Mouse (Mus musculus) megakaryocyte, embryonic 14.5 days (primary cell): ENCODE measurements at regions not wholly inside any gene's neighbourhood (a gene's known extent, or its start where the extent isn't known, plus 50 kb on each side); places are given as distances from the start of the nearest gene placed in this dataset.

Source experiments
- H3K27me3 ChIP-seq: replicated peaks from 2 replicates; pipeline ENCODE3; 2012; ENCODE audit warnings: inconsistent platforms
- H3K36me3 ChIP-seq: replicated peaks from 2 replicates; pipeline ENCODE3; 2012; ENCODE audit warnings: low read length, inconsistent platforms, mixed read lengths
- H3K4me1 ChIP-seq: 2 replicates; pipeline ENCODE4 v1.6.1; 2012; ENCODE audit warnings: inconsistent platforms
- H3K4me3 ChIP-seq: replicated peaks from 2 replicates; pipeline ENCODE3; 2012; ENCODE audit warnings: moderate library complexity, mild to moderate bottlenecking, inconsistent platforms
- H3K9me3 ChIP-seq: 2 replicates; pipeline ENCODE4 v1.6.1; 2012; ENCODE audit warnings: inconsistent platforms
- FLI1 ChIP-seq: IDR thresholded peaks from 2 replicates; pipeline ENCODE4 v1.6.1; 2012; ENCODE audit warnings: low read length, inconsistent platforms, mixed read lengths
- GATA1 ChIP-seq: IDR thresholded peaks from 3 replicates; pipeline ENCODE4 v1.6.1; 2012; ENCODE audit warnings: mixed read lengths, low read length, inconsistent platforms, borderline replicate concordance

DNA sequence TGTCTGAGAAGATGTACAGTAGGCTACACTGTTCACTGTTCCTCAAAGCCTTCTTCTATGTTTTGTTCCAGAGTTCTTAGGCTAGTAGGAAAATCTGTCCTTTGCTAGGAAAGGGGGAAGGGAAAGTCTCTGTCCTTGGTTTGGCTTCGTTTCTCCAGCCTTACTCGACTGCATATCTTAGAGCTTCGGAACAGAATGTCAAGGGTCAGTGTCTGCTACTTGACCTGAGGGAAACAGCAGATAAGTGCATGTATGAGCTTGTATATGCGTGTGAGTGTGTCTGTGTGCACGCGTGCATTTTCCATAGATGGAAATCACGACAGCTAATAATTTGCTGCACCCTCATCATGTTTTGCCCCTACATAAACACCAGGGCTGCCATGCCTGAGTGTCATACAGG is 52.6 kb upstream of the Tgfbr2 start:
- no peaks in the 10 kb centered on the region for H3K9me3 ChIP-seq
- H3K4me1 ChIP-seq: no peaks in the 10 kb centered on the region
- no peak for TF ChIP-seq GATA1
- TF ChIP-seq FLI1: no peak
- H3K4me3 ChIP-seq: no peak overlapping the region
- no peaks in the 10 kb centered on the region for H3K36me3 ChIP-seq
- peaks cover 14% of the 10 kb centered on the region for H3K27me3 ChIP-seq
